Mouse (Mus musculus): ENCODE results near the gene Jag1. TPM values are rescaled to one million over a fixed set of nuclear protein-coding genes. Genes with fewer than 3 reads are reported as not detected.

The Jag1 gene
- 1 to 10 TPM; 3.9 to 6.8 TPM for total RNA-seq (2021)
- long read RNA-seq, experiment 1, full-length matches to known transcripts = 1 of 3 reads
- long read RNA-seq, experiment 1, partial matches to known transcripts = 0 of 3 reads
- long read RNA-seq, experiment 1, other reads (novel, unspliced or antisense) = 2 of 3 reads
- long read RNA-seq, experiment 2, full-length matches to known transcripts = 1 of 1 reads
- long read RNA-seq, experiment 2, partial matches to known transcripts = 0 of 1 reads
- long read RNA-seq, experiment 2, other reads (novel, unspliced or antisense) = 0 of 1 reads

DNA sequence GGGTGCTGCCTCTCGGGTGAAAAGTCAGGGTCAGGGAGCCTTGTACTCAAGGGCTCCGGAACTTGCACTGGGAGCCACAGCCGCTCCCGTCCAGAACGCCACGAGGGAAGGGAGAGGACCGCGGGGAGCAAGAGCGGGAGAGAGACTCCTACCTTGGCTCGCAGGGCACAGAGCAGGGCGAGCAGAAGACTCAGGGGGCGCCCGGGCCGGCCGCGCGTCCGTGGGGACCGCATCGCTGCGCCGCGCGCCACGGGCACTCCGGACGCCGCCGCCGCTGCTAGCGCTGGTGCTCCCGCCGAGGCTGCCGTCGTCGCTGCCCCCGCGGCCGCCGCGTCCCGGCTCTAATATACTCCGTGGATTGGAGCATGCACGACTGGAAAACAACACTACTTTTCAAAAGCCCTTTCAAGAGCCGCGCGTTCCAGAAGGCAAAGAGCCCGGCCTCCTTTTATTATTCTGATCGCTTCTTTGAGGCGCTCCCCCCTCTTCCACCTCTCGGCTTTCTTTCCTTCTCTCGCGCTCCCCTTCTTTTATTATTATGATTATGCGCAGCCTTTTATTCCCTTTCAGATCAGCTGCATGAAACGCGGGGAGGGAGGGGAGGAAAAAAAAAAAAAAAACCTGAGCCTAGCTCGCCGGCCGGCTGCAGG lies at the start of gene Jag1:
Jag1 (minus strand) TSS at position 620 of the 650 bp plus-strand sequence.
- DNase-seq (ENCODE audit: low spot score) = peak; percentile 42

DNA sequence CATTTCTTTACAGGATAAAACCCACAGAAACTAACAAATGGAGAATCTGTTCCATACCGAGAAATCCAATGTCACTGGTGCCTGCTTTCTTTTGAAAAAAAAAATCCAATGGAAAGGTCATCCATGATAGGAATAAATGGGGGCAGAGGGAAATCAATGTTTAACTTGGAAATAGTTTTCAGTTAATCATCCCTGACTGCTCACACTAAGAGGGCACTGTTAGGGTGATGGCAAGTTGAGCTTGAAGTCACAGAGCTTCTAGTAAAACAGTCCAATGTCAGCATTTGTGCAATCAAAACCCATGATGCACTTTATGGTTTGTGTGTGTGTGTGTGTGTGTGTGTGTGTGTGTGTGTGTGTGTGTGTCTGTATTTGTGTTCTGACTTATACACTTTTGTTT lies 39.6 kb upstream of the Jag1 start:
- no peak for DNase-seq (ENCODE audit: low spot score)

DNA sequence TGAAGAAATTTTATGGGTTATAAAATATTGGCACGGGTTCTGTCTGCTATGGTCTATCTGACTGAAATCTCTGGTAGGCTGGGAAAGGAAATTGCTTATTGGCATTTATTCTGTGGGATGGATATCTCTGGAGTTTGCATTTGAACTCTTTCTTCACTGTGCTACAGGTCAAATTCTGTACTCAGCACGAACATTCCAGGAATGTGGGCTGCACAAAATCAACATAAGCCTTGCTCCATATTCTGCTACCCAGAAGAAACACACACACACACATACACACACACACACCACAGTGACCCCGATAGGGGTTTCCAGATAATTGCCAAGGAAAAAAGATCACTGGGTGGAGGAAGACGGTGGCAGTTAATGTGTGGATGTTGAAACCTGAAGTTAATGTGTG lies 37.4 kb upstream of the Jag1 start:
- no peak for DNase-seq (ENCODE audit: low spot score)

GRCm38 (mm10) chr2:137153172-137153667 lies 36.8 kb upstream of the Jag1 start:
- no peak for DNase-seq (ENCODE audit: low spot score)

- DNase-seq (ENCODE audit: low spot score) = no peak
These were observed 34.5 kb upstream of the Jag1 start for GRCm38 (mm10) chr2:137150953-137151352.

DNA sequence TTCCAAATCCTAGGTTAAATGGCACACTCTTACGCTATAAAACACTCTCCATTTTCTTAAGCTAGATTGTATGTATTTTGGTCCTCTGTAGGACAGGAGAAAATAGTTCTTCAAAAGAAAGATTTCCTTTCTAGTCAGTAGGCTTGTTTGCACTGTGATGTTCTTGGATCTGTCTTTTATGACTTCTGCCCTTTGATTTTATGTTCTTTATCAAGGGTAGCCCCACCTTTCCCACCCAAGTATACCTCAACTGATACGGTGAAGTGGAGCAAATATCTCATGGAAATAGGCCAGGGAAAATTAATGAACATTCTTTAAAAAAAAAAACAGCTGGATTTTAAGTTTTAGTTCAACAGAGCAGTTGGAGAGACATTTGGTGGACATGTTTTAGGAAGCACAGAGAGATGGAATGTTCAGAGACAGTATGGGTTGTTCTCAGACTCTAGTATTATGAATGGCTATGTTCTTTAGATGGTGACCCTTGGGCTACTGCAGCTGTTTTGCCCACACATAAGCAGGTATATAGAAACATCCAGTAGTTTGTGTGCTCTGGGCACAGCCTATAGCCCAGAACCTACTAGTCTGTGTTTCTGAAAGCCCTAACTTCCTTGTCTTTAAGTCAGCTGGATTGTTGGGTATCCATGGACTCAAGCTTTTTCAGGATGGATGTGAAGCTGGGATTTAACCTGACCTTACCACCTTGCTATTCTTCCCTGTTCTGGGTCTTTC lies 30.7 kb upstream of the Jag1 start:
- DNase-seq (ENCODE audit: low spot score) = no peak

DNA sequence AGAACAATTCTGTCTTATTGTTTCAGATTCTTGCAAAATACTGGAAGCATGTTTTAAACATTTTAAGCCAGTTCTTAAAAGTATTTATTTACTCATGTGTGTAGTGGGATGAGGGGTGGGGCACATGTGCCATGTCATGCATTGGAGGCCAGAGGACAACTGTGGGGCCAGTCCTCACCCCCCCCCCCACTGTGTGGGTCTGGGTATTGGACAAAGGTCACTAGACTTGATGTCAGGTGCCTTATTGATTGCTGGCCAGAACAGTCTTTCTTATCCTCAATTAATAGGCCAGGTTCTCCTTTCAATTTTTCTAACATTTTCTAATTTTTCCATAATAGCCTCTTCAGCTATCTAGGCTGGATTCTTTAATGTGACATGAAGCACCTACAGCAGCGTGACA lies 21.6 kb upstream of the Jag1 start:
- no peak for DNase-seq (ENCODE audit: low spot score)

GRCm38 (mm10) chr2:137134035-137134434 lies 17.6 kb upstream of the Jag1 start:
- no peak for DNase-seq (ENCODE audit: low spot score)

DNA sequence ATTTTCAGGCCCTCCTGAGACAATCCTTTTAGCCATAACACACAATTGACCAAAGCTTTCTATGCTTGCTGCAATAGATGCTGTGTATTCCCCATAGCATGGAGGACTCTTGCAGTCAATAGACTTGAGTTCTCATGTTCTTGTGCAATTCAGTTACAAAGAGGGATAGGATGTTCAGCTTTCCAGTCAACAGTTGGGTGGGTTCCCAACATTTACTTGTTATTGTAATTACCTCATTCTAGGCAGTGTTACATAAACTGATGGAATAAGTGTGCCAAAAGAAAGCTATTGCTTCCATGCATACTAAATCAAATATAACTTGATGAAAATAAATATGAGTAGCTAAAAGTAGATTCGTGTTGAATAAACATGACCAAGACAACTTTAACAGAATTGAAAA lies 8.4 kb upstream of the Jag1 start:
- DNase-seq (ENCODE audit: low spot score) = no peak

GRCm38 (mm10) chr2:137117321-137117690 lies 862 bp upstream of the Jag1 start:
- DNase-seq (ENCODE audit: low spot score) = peak; percentile 88

GRCm38 (mm10) chr2:137116675-137117320 lies 354 bp upstream of the Jag1 start:
- peak; percentile 94 for DNase-seq (ENCODE audit: low spot score)

DNA sequence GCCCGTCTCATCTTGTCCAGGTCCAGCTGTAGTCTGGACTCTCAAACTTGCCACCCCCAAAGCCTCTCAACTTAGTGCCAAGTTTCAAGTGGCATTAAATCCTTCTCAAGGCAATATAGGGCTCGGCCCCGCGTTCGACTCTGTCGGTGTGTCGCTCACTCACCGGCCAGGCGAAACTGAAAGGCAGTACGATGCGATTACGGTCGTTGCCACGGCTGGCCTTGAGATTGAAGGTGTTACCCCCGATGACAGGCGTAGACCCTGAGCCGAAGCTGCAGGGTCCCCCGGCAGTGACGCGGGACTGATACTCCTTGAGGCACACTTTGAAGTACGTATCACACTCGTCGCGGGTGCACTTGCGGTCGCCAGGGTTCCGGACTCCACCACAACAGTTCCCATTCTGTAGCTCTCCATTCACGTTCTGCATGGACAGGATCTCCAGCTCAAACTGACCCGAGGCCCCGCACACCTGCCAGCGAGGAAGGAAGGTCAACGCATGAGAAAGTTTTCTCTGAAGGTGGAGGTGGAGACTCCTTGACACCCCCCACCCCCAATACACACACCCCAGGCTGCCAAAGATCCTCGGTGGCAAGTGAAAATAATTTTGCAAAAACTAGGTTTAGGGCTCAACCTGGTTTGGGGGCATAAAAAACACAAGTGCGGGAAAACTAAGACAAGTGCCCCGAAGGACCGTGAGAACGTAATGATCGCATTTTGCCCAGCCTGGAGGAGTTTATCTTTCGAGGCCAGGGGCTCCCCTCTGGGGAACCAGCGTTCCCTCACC lies 1.0 kb downstream of the Jag1 start:
- peak; percentile 36 for DNase-seq (ENCODE audit: low spot score)

DNA sequence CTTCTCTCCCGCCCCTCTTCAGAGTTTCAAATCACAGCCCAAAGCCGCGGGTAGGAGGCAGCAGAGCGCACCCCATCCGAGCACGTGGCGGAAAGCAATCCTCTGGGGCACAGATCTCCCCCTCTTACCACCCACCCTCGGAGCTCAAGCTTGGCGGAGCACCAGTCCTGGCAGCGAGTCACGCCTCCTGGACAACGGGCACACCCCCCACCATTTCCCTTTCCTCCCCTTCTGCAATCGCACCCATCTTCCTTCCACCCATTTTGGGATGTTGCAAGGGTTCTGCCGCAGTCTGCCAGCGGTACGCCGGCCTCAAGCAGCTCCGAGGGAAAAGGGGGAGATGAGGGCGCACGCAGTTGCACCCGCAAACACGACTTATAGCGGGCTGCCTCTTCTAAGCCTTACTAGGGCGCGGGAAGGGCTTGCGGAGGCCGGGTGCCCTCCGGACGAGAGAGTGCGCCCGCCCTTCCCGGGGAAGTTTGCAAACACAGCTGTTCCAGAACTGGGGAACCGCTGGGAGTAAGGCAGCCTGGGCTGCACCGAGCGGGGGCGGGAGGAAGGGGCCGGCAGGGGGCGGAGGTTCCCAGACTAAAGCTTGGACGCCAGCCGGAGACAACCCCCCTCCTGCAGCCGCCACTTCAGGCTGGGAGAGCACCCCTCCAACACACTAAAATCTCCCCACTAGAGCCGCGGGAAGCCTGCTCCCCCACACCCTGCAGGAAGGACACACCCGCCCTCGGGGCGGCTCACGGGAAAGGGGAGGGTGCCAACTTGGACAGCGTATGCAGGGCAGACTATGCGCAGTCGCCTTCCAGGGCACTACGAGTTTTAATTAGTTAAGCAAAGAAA lies 2.0 kb downstream of the Jag1 start:
- DNase-seq (ENCODE audit: low spot score) = peak; percentile 84

DNA sequence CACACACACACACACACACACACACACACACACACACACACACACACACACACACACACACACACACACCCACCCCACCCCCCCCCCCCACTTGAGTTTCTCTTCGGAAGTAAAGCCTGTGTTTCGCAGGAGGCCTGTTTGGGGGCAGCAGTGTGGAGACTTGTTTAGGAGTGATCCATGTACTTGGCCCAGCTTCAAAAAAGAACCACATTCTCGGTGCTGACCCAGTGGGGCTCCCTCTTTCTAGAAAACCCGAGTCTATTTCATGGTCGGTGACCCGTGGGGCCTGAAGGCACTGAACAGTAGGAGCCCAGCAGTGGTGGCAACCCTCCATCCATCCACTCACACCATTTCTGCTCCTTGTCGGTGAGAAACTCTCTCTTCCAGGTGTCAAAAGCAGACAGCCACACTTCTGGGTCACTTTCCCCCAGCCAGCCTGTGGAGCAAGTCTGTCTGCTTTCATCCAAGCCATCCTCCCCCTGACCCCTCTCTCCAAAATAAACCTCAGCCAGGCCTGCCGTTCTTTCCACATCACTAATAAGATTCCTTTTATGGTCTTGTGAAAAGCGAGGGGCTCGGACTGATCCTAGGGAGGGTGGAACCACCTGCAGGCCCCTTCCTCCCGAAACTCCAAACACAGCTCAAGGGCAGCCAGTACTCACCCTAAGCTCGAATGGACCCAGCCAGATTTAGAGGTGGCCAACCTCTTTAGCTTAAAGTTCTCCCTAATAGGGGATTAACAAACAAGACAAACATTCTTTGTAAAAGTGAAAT lies 3.0 kb downstream of the Jag1 start:
- no peak for DNase-seq (ENCODE audit: low spot score)

DNA sequence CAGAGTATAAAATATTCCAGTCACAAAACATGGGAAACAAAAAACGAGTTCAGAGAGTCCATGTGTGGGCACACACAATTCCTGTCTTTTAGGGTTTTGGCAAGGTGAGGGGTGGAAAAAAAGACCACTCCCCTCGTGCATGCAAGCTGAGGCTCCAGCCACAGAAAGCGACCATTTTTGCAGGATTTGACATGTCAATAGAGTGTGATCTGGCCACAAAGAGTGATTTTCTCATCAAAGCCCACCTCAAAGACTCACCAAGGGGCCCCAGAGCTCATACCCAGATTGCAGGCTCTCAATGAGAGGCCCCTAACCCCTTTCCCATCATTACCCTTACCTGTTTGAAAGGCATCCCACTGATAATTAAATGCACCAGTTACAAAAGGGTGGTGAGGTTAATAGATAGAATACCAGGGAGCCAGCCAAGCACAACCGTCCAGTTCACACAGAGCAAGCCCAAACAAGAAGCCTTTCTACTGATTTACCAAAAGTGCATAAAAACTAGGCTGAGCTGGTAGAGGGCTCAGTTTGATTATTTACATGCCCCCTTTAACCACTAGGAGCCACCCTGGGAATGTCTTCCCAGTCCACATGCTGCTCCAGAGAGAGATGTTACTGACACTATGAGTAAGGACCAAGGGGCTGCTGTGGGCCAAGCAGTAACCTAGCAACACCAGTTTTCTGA lies 6.1 kb downstream of the Jag1 start:
- DNase-seq (ENCODE audit: low spot score) = no peak

GRCm38 (mm10) chr2:137109321-137110213 lies 6.9 kb downstream of the Jag1 start:
- DNase-seq (ENCODE audit: low spot score) = no peak

DNA sequence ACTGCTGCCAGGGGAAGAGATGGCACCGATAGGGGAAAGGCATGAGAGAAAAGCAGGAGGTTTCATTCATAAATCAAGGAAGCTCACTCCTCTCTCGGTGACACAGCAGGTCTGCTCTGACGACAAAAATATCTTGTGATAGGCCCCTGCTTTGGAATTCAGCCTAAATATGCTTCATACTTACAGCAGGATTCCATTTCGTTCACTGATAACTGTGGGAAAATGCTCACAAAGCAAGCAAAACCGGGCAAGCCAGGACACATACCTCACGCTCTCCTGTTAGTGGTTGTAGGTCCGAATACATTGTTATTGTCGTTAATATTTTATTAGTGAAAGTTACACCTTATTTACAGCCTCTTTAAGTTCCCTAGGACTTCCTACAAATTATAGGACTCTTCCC lies 8.5 kb downstream of the Jag1 start:
- no peak for DNase-seq (ENCODE audit: low spot score)

DNA sequence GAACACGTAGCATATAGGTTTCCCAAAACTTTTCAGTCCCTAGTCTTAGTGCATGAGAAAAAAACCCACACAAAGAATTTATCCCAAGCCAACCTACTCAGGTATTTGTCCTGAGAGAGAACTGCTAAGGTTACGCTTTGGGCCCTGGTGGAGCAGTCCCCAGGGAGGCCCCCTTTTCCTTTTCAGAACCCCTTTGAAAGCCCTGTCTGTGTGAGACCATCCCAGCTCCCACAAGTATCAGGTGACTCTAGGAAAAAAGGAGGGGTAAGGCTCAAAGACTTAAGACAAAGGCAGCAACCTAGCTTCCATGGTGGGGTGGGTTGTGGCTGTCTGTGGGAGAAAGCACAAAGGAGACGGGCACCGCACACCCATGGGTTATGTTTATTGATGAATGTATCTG lies 9.2 kb downstream of the Jag1 start:
- no peak for DNase-seq (ENCODE audit: low spot score)
